Mouse (Mus musculus): ENCODE measurements around the gene Caln1.

Caln1 gene

DNA sequence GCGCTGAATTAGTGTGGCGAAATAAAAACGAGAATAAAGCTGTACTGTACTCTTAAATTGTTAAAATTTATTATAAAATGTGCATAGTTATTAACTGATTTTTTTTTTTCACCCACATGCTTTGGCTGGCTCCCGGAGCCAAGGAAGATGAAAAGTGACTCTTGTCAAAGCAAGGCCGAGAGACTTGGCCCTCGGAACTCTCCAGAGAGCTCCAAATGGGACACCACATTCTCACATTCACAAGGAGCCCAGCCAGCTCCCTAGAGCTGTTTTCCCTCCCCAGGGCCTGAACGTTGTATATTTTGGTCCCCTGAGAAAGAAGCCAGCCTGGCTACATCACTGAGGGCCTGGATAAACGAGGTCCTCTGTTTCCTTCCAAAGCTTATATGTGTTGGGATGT lies 25.1 kb downstream of the Caln1 start:
- DNase-seq (ENCODE audit: low spot score), result no peak

GRCm38 (mm10) chr5:130395142-130395541 lies 25.9 kb downstream of the Caln1 start:
- DNase-seq (ENCODE audit: low spot score), result no peak

DNA sequence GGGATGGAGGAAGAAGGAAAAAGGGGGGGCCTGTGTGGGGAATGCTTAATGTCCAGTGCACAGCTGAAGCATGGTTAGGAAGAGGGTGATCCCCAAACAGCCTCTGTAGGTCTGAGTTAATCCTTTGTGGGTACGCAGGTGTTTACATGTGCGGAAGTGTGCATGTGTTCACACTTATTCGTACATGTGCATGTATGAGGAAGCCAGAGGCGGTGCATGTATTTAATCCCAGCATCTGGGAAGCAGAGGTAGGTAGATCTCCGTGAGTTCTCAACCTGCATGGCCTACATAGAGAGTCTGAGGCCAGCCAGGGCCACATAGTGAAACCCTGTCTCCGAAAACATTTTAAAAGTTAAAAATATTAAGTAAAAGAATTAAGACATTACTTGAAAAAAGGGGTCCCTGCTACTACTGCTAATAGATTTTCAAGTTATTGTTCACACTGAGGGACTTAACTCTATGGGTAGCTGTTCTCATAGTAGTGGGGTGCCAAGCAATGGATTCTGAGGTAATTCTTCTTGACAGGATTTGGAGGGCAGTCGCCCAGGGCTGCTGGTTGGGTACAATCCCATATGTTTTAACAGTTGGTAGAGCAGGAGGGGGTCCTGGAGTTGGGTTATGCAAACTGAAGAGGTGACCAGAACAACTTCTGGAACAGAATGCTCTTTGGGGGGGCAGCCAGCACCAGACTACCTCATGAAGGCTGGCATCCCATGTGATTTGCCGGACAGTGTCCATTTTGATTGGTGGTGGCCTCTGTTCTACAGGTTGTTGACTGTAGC lies 31.1 kb downstream of the Caln1 start:
- no peak for DNase-seq (ENCODE audit: low spot score)

GRCm38 (mm10) chr5:130405201-130405600 lies 35.9 kb downstream of the Caln1 start:
- DNase-seq (ENCODE audit: low spot score), result no peak

DNA sequence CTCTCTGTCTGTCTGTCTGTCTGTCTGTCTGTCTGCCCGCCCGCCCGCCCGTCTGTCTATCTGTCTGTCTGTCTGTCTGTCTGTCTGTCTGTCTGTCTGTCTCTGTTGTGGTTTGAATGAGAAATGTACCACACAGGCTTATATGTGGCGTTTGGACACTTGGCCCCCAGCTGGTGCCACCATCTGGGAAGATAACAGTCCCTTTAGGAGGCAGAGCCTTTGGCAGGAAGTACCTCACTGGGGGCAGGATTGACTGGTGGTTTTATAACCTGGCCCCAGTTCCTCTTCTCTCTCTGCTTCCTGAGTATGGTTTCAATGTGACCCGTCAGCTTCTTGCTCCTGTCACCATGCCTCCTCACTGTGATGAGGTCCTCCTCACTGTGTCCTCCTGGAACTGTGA lies 40.5 kb downstream of the Caln1 start:
- DNase-seq (ENCODE audit: low spot score), result no peak

DNA sequence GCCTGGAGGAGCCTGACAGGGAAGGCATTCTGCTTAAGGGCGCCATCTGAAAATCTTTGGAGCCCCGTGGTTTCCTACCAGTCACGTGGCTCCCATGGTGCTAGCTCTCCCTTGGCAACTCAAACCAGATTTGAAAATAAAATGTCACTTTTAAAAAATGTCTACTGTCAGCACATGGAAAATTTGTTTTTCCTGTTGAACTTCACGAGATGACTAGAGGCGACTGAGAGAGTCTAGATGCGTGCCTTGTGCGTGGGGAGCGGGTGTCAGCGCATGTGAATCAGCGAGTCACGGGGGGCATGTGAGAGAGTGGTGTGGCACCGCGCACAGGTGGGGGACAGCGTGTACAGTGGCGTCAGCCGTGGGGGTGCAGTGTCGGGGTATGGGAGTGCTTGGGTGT lies 42.3 kb downstream of the Caln1 start:
- DNase-seq (ENCODE audit: low spot score), result no peak

GRCm38 (mm10) chr5:130447438-130447837 lies 78.2 kb downstream of the Caln1 start:
- DNase-seq (ENCODE audit: low spot score), result no peak

- DNase-seq (ENCODE audit: low spot score), result no peak
These were observed 79.2 kb downstream of the Caln1 start for GRCm38 (mm10) chr5:130448491-130448890.

DNA sequence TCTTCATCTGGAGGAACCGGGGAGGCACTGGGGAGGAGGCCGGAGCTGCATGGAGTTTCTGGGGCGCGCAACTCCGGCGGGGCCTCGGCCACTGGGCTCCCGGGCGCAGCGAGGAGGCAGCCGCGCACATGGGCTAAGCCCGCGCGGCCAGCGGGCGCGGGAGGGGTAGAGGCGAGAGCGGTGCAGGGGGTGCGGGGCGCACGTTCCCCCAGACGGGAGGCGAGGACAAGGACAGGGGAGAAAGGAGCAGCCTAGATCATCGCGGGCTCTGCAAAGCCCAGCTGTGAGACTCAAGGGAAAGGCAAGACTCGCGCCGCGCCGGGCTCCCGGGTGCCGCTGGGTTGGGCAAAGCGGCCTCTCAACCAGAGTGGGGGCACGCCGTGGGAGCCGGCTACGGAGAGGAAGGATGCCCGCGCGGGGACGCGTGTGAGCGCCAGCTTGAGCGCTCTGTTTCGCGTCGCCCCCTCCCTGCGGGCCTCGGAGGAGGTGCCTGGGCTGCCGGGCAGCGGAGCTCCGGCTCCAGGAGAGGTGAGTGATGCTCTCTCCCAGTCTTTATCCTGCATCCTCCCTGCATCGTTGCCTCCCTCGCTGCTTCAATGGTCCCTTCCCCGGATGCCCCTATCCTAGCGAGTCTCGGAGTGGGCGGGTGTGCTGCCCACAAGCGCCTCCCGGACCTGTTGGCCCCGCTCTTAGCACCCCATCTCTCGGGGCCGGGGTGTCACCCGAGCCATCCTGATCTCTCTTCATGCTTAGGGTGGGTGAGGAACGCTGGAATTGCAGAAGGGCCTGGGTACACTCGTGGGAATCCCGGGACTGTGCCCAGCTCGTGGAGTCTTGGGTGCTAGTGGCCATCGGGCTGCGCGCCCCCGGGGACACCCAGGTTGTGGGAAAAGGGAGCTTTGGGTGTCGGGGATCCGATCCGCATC lies 79.9 kb downstream of the Caln1 start:
- no peak for DNase-seq (ENCODE audit: low spot score)

- no peak for DNase-seq (ENCODE audit: low spot score)
These were observed 80.8 kb downstream of the Caln1 start for GRCm38 (mm10) chr5:130450031-130450541.

- no peak for DNase-seq (ENCODE audit: low spot score)
These were observed 88.8 kb downstream of the Caln1 start for GRCm38 (mm10) chr5:130458076-130458475.

DNA sequence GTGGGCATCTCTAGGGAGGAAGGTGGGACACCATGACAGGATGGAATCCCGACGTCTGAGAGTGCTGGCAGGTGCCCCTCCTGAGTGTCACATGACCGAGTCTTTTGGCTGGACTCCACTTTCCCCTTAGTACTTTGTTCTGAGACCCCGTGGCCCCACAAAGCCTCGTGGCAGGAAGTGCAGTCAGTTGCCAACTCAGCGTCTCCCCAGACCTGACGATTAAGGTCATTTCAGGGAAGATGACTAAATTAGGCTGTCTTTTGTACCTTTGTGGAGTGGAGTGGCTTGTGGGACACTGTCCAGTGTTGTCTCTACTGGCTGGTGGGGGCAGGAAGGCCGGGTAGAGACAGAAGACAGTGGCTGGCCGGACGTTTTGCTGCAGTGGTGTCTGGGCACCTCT lies 103.0 kb downstream of the Caln1 start:
- DNase-seq (ENCODE audit: low spot score), result no peak

DNA sequence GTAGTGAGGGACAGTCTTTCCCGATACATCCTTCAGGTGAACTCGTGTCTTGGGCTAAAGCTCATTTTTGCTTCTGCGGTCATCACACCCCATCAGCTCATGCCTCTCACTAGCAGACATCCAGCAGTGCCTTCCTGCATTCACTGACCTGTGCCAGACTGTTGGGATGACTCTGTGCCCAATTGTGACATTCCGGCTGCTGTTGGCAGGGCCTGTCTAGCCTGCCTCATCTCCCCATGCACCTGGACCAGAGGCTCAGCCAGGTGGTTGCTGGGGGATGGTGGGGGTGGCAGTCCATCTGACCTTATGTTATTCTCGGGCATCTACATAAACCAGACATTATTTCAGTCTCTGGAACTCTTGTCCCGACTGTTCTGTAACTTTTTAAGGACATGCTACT lies 105.6 kb downstream of the Caln1 start:
- DNase-seq (ENCODE audit: low spot score), result no peak

DNA sequence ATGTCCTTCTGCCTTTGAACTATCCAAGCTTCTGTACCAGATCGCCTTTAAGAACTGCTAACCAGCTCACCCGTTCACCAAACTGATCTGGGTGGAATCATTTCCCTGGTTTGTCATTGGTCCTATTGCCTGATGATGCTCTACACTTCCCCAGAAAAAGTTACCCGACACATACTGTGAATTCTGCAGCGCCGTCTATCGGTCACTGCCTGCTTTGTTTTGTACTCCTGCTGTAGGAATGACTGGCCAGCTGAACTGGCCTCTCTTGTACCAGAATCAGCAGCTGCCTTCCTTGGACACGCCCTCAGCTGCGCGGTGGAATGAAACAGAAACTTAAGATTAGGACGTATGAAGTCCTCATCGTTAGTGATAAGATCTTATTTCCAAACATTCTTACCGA lies 107.5 kb downstream of the Caln1 start:
- no peak for DNase-seq (ENCODE audit: low spot score)

DNA sequence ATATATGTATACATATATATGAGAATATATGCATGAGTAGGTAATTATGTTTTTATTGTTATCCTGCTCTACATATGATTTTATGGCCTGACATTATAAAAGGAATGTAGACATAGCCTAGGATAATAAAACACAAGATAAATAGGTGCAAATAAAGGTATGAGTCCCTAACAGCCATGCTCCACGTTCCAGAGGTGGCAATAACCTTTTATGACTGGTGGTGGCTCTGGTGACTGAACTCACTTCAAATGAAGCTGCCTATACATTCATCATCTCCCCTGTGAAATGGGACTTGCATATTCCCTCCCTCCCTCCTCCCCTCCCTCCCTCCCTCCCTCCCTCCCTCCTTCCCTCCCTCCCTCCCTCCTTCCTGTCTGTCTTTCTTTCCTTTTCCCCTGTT lies 111.0 kb downstream of the Caln1 start:
- no peak for DNase-seq (ENCODE audit: low spot score)

DNA sequence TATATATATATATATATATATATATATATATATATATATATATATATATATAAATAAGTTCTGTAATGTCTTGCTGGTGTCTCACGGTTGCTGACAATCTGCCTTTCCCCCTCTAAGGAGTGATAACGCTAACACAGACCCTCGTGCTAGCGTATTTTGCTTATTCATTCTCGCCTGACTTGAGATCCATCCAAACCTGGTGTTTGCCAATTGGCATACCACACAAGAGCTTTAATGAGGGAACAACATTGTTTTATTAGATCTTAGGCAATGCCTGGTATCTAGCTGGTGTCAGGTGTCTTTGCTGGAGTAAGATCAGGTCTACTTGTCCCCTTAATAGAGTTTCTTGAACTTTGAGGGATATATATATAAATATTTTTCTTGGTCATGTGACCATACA lies 122.2 kb downstream of the Caln1 start:
- no peak for DNase-seq (ENCODE audit: low spot score)

GRCm38 (mm10) chr5:130492305-130492704 lies 123.0 kb downstream of the Caln1 start:
- DNase-seq (ENCODE audit: low spot score), result no peak

DNA sequence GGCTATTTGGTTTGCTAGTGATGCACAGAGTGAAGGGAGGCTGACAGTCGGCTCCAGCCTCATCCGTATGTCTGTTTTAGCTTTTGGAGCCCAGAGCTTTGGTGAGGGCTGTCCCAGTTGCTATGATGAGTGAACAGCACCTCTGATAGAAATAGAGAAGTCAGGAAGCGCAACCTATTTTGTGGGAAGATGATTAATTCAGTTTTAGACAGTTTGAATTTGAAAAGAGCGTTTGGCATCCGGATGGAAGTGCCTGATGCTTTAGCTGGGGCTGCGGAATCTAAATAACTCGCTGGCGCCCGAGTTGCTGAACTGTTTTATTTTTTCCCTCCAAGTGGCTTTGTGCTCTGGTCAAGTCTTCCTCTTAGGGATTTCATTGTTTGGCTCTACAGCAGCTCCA lies 133.3 kb downstream of the Caln1 start:
- DNase-seq (ENCODE audit: low spot score), result no peak

GRCm38 (mm10) chr5:130504891-130505290 lies 135.6 kb downstream of the Caln1 start:
- no peak for DNase-seq (ENCODE audit: low spot score)

GRCm38 (mm10) chr5:130510516-130510915 lies 141.3 kb downstream of the Caln1 start:
- no peak for DNase-seq (ENCODE audit: low spot score)

DNA sequence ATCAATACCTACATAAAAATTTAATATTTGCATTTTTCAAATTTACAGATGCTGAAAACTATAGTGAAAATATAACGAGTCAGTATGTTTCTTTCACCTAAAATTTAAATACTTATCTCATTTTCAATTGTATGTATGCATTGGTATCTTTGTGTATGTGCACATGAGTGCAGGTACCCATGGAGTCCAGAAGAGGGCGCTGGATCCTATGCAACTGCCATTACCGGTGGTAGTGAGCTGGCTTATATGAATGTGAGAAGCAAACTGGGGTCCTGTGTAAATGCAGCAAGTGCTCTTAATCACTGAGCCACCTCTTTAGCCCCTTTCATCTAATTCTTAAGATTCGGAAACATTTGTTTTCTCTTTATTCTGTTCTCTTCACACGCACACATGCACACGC lies 146.1 kb downstream of the Caln1 start:
- no peak for DNase-seq (ENCODE audit: low spot score)

DNA sequence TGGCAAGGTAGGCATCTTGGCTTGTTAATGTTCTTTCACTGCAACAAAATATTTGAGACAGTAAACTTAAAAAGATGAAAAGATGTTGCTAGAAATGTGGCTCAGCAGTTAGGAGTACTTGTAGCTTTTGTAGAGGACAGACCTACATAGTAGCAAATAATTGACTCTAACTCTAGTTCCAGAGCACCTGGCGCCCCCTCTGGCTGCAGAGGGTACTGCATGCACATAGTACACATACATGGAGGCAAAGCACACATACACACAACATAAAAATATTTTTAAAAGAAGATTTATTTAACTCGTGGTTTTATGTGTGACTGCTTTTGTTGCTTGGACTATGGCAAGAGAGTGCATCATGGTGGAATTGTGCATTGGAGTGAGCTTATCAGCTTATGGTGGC lies 151.3 kb downstream of the Caln1 start:
- no peak for DNase-seq (ENCODE audit: low spot score)

GRCm38 (mm10) chr5:130527416-130527815 lies 158.2 kb downstream of the Caln1 start:
- DNase-seq (ENCODE audit: low spot score), result no peak
